In the genomic region with DNA sequence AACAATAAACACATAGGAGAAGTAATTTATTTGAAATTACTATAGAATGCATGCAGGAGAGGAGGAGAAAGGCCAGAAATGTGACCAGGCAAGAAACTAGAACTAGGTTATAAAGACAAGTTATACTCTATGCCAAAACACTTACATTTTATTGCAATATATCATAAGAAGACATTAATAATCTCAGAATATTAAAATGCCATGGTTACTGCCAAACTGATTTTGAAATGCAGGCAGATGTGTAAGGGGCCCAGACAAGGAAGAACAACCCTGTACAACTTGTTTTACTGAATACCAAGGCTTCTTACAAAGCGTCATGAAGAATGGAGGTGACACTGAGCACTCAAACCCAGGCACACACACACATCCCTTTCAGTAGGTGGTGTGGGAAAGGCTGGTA, we compare ENCODE assay signal across 30 mouse cellular contexts.
"Had no signal": no experiment of that assay in that cellular context is flagged by ENCODE, and none has a peak within 500 bp of the region (broad histone marks: within the 10 kb centered on the region; RNA-seq: fewer than 3 reads in every experiment).

No protein-coding gene starts in this region.

- H3K27ac ChIP-seq: limb, embryonic 12.5 days; limb, embryonic 13.5 days; liver, embryonic 12.5 days; liver, embryonic 13.5 days; liver, embryonic 14.5 days; liver, embryonic 15.5 days; lung, embryonic 15.5 days; macrophage; midbrain, embryonic 10.5 days; midbrain, embryonic 12.5 days; midbrain, embryonic 13.5 days; midbrain, embryonic 15.5 days; neural tube, embryonic 12.5 days had no signal

- H3K9ac ChIP-seq: limb, embryonic 12.5 days; limb, embryonic 13.5 days; liver, embryonic 12.5 days; liver, embryonic 13.5 days; liver, embryonic 14.5 days; liver, embryonic 15.5 days; liver, postnatal 0 days; lung, embryonic 14.5 days; lung, embryonic 15.5 days; midbrain, embryonic 12.5 days; midbrain, embryonic 13.5 days; midbrain, embryonic 15.5 days; neural tube, embryonic 12.5 days had no signal

- H3K27me3 ChIP-seq: limb, embryonic 12.5 days; limb, embryonic 13.5 days; liver, embryonic 12.5 days; liver, embryonic 13.5 days; liver, embryonic 15.5 days; lung, embryonic 15.5 days; megakaryocyte, embryonic 14.5 days; midbrain, embryonic 12.5 days; midbrain, embryonic 13.5 days; midbrain, embryonic 15.5 days; neural tube, embryonic 12.5 days had no signal

- H3K4me3 ChIP-seq: limb, embryonic 12.5 days; limb, embryonic 13.5 days; liver, embryonic 12.5 days; liver, embryonic 13.5 days; liver, embryonic 15.5 days; lung, embryonic 15.5 days; megakaryocyte, embryonic 14.5 days; midbrain, embryonic 10.5 days; midbrain, embryonic 12.5 days; midbrain, embryonic 13.5 days; midbrain, embryonic 15.5 days; myocyte; neural tube, embryonic 12.5 days had no signal

- H3K4me2 ChIP-seq: limb, embryonic 12.5 days; limb, embryonic 13.5 days; liver, embryonic 11.5 days; liver, embryonic 12.5 days; liver, embryonic 13.5 days; liver, embryonic 15.5 days; lung, embryonic 14.5 days; lung, embryonic 15.5 days; midbrain, embryonic 11.5 days; midbrain, embryonic 12.5 days; midbrain, embryonic 13.5 days; midbrain, embryonic 15.5 days; neural tube, embryonic 12.5 days had no signal

- H3K36me3 ChIP-seq: limb, embryonic 12.5 days; limb, embryonic 13.5 days; liver, embryonic 12.5 days; liver, embryonic 13.5 days; liver, embryonic 15.5 days; lung, embryonic 15.5 days; midbrain, embryonic 10.5 days; midbrain, embryonic 12.5 days; midbrain, embryonic 13.5 days; midbrain, embryonic 15.5 days; neural tube, embryonic 12.5 days had no signal

- DNase-seq: left cerebral cortex, postnatal 4 days; liver; liver, embryonic 13.5 days; liver, postnatal 0 days; lung, adult 18-20 months; lung, adult 2 months; lung, embryonic 14.5 days; lung, postnatal 10 days; lung, postnatal 14 days; lung, postnatal 36 days; lung, postnatal 4 days; midbrain, embryonic 14.5 days had no signal

- ATAC-seq: liver, embryonic 12.5 days; liver, postnatal 0 days; lung, postnatal 0 days; midbrain, embryonic 13.5 days; midbrain, embryonic 15.5 days; midbrain, embryonic 16.5 days had no signal

- H3K4me1 ChIP-seq: limb, embryonic 12.5 days; limb, embryonic 13.5 days; liver, embryonic 12.5 days; liver, embryonic 13.5 days; liver, embryonic 15.5 days; lung, embryonic 15.5 days; megakaryocyte, embryonic 14.5 days; midbrain, embryonic 10.5 days; midbrain, embryonic 12.5 days; midbrain, embryonic 13.5 days; midbrain, embryonic 15.5 days; neural tube, embryonic 12.5 days had no signal

- H3K9me3 ChIP-seq: limb, embryonic 12.5 days; limb, embryonic 13.5 days; liver, embryonic 12.5 days; liver, embryonic 13.5 days; liver, embryonic 15.5 days; lung, embryonic 15.5 days; megakaryocyte, embryonic 14.5 days; midbrain, embryonic 10.5 days; midbrain, embryonic 12.5 days; midbrain, embryonic 13.5 days; midbrain, embryonic 15.5 days; neural tube, embryonic 12.5 days had no signal
